Mouse (Mus musculus) heart, embryonic 16.5 days (tissue): ENCODE measurements around the gene Rara. TPM values are rescaled to one million over a fixed set of nuclear protein-coding genes. Genes with fewer than 3 reads are reported as not detected.

Experiments
- ATAC-seq: fragments of 200-750 bp; cut with Nextera tagmentation; replicated peaks from 2 replicates; pipeline ENCODE4 v1.8.0; 2017; ENCODE audit warnings: moderate number of reproducible peaks; ENCODE audit not compliant: insufficient read depth, low FRiP score; ENCODE audit errors: extremely low read depth
- H3K27ac ChIP-seq: fragments of 300-500 bp; sonication (generic); 2 replicates; pipeline ENCODE4 v1.5.1; 2014; ENCODE audit warnings: mild to moderate bottlenecking, low read length, control low read depth, moderate library complexity
- H3K27me3 ChIP-seq: fragments of 300-500 bp; sonication (generic); 2 replicates; pipeline ENCODE4 v1.6.1; 2014; ENCODE audit warnings: low read length, mixed read lengths; ENCODE audit not compliant: control insufficient read depth, insufficient read depth
- H3K36me3 ChIP-seq: fragments of 300-500 bp; sonication (generic); 2 replicates; pipeline ENCODE4 v1.6.1; 2014; ENCODE audit not compliant: control insufficient read depth, insufficient read depth
- H3K4me1 ChIP-seq: fragments of 300-500 bp; sonication (generic); 2 replicates; pipeline ENCODE4 v1.6.1; 2014; ENCODE audit warnings: low read length, mixed read lengths; ENCODE audit not compliant: control insufficient read depth, insufficient read depth
- H3K4me2 ChIP-seq: fragments of 300-500 bp; sonication (generic); 2 replicates; pipeline ENCODE4 v1.6.1; 2014; ENCODE audit warnings: low read depth, mild to moderate bottlenecking, control low read depth, low read length
- H3K4me3 ChIP-seq: fragments of 300-500 bp; sonication (generic); 2 replicates; pipeline ENCODE4 v1.5.1; 2014; ENCODE audit warnings: mild to moderate bottlenecking, control low read depth, low read length
- H3K9ac ChIP-seq: fragments of 300-500 bp; sonication (generic); 2 replicates; pipeline ENCODE4 v1.6.1; 2014; ENCODE audit warnings: low read length, control low read depth
- H3K9me3 ChIP-seq: fragments of 300-500 bp; sonication (generic); replicated peaks from 2 replicates; pipeline ENCODE4 v1.6.1; 2016; ENCODE audit warnings: low read length; ENCODE audit not compliant: control insufficient read depth
- WGBS: fragments of 180-500 bp; shearing (Covaris S2); extraction: QIAGEN DNeasy Blood & Tissue Kit; methylation state at CpG from one replicate; pipeline ENCODE4 v1.1.7; 2014; 5-methylcytosine and 5-hydroxymethylcytosine counted together
- polyA plus RNA-seq: library from polyadenylated mRNA; unstranded; fragments of >200 nt; fragmentation: Nextera tagmentation; extraction: Ambion mirVana; gene quantifications from 2 replicates; pipeline ENCODE4 v1.2.1, GENCODE M21; 2015

The Rara gene
- polyA plus RNA-seq, 1 experiment from 2014 or later: 28.6 TPM

DNA sequence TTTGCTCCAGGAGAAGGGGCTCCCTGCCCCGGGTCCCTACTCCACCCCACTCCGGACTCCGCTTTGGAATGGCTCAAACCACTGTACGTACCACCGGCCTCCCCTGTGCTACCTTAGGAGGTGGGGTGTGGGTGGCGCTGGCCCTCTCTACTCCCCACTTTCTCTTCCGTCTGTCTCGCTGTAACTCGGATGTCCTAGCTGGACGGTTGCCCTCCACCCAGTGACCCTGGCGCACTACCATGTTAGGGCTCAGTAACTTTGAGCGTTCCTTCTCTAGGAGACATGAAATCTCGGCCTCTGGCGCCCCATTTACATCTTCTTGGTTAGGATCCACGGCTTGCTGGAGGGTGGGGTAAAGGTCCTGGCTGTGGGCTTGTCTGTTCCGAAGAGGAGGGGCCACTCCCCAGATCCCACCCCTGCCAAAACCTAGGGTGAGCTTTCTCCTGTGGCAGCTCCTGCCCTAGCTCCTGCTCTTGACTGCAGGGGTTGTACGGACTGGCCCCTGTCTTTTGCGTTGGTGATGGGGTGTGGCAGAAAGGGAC, 33.5 kb downstream of the Rara start:
- ATAC-seq: no peak
- H3K4me1 ChIP-seq: peaks cover 74% of the 10 kb centered on the region
- peak overlapping the region; percentile 100 for H3K4me2 ChIP-seq
- peak overlapping the region; percentile 72 for H3K4me3 ChIP-seq
- H3K9me3 ChIP-seq: no peaks in the 10 kb centered on the region
- peak overlapping the region; percentile 93 for H3K27ac ChIP-seq
- WGBS: 18% methylated on average over 18 of the region's 18 CpGs
- H3K9ac ChIP-seq: peak overlapping the region; percentile 84
- no peaks in the 10 kb centered on the region for H3K27me3 ChIP-seq
- H3K36me3 ChIP-seq: no peaks in the 10 kb centered on the region

DNA sequence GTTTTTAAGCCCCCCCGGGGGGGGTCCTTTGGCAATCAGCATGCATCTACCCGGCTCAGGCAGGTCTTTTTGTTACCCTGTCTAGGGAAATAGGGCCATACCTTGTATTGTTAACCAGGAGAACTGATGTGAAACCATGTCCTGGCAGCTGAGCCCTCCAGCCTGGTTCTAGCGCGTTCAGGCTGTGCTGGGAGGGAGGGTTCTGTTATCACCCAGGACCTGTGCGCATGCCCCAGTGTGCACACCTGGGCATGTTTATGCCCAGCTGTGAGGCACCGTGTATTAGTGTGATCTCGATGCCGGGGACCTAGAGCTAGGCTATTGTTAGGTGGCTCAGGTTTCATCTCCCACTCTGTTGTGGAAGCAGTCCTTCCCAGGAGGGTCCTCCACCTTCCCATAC, 34.1 kb downstream of the Rara start:
- H3K27ac ChIP-seq: peak overlapping the region; percentile 93
- H3K9me3 ChIP-seq: no peaks in the 10 kb centered on the region
- peaks cover 4% of the 10 kb centered on the region; the same call in 1 of the 2 replicates for H3K36me3 ChIP-seq
- WGBS: 19% methylated on average over 8 of the region's 8 CpGs
- H3K4me1 ChIP-seq: peaks cover 77% of the 10 kb centered on the region
- no peaks in the 10 kb centered on the region for H3K27me3 ChIP-seq
- peak overlapping the region; percentile 72 for H3K4me3 ChIP-seq
- peak overlapping the region; percentile 100 for H3K4me2 ChIP-seq
- ATAC-seq: no peak
- peak overlapping the region; percentile 84 for H3K9ac ChIP-seq

DNA sequence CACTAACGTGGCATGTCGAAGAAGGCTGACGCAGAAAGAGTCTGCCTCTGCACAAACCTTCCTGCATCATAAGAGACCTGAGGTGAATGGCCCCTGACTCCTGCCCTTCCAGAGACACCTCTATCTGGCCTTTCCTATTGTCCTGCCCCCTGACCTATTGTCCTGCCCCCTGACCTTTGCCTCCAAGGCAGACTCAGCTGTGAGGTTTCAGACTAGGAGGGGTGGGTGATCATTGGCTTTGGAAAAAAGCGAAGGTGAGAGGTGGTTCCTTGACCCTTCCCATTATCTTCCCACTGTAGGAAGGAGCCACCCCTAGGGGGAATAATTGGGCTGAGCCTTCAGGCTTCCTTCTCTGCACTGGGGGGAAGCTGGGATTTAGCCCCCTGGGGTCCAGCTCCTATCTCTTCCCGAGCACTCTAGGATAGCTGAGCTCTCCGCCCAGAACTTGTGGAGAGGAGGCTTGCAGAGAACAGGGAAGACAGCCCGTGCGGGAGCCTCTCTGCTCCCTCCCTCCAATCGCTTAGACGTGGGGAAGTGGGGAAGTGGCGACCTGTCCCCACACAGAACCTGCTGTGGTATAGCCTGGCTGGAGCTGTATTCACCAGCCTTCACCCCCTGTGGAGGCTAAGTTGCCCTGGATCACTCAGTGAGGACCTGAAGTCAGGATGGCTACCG, 34.9 kb downstream of the Rara start:
- Histone ChIP-seq H3K27me3 (no peaks in the 10 kb centered on the region), H3K4me2 (peak overlapping the region; percentile 100), H3K9ac (peak overlapping the region; percentile 84), H3K27ac (peak overlapping the region; percentile 93), H3K4me1 (peaks cover 85% of the 10 kb centered on the region), H3K4me3 (peak overlapping the region; percentile 72), H3K9me3 (no peaks in the 10 kb centered on the region), H3K36me3 (peaks cover 7% of the 10 kb centered on the region)
- 21% methylated on average over 12 of the region's 12 CpGs for WGBS
- ATAC-seq: no peak

DNA sequence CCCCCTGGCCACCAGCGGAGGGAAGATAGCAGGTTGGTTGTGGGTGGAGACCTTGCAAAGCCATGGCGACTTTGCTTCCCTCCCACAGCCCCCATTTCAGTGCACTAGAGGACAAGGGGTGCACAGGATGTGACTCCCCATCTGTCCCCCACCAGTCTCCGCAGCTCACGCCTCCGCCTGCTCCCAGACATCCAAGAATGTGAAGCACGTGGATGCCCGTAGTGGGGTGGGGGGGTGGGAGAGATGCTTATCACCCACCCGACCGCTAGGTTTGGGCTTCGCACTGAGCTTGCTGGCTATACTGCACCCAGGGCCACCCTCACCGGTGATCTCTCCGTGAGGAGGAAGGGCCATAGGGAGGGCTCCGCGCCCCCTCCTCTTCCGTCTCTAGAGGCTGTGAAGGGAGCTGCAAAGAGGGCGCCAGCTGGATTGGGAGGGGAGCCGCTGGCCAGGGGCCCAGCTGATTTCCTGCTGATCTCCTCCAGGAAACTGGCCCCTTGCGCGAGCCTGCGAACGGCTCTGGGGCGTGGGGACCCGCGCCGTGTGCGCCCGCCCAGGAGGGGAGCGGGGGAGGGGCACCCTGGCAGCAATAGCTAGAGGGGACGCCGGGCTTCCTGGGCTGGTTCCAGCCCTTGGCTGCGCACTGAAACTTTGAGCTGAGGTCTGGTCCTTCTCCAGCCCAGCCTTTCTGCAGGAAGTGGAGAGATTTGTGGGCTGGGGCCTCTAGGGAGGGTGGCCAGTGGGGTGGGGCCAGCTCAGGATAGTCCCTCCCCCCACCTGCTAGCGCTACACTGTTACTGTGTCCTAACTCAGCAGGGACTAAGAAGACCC, 35.8 kb downstream of the Rara start:
- H3K4me1 ChIP-seq: peaks cover 91% of the 10 kb centered on the region
- peak overlapping the region; percentile 72 for H3K4me3 ChIP-seq
- no peaks in the 10 kb centered on the region for H3K9me3 ChIP-seq
- peak overlapping the region; percentile 84 for H3K9ac ChIP-seq
- no peaks in the 10 kb centered on the region for H3K27me3 ChIP-seq
- WGBS: 1% methylated on average over 31 of the region's 32 CpGs
- peaks cover 16% of the 10 kb centered on the region for H3K36me3 ChIP-seq
- H3K4me2 ChIP-seq: peak overlapping the region; percentile 100
- ATAC-seq: peak; percentile 83
- H3K27ac ChIP-seq: peak overlapping the region; percentile 93

GRCm38 (mm10) chr11:98964201-98964615, 36.6 kb downstream of the Rara start:
- Histone ChIP-seq H3K36me3 (peaks cover 19% of the 10 kb centered on the region), H3K9me3 (no peaks in the 10 kb centered on the region), H3K27ac (peak overlapping the region; percentile 93), H3K4me1 (peaks cover 92% of the 10 kb centered on the region), H3K27me3 (no peaks in the 10 kb centered on the region), H3K4me3 (peak overlapping the region; percentile 72), H3K9ac (peak overlapping the region; percentile 84), H3K4me2 (peak overlapping the region; percentile 100)
- 27% methylated on average over 6 of the region's 6 CpGs for WGBS
- ATAC-seq: no peak

DNA sequence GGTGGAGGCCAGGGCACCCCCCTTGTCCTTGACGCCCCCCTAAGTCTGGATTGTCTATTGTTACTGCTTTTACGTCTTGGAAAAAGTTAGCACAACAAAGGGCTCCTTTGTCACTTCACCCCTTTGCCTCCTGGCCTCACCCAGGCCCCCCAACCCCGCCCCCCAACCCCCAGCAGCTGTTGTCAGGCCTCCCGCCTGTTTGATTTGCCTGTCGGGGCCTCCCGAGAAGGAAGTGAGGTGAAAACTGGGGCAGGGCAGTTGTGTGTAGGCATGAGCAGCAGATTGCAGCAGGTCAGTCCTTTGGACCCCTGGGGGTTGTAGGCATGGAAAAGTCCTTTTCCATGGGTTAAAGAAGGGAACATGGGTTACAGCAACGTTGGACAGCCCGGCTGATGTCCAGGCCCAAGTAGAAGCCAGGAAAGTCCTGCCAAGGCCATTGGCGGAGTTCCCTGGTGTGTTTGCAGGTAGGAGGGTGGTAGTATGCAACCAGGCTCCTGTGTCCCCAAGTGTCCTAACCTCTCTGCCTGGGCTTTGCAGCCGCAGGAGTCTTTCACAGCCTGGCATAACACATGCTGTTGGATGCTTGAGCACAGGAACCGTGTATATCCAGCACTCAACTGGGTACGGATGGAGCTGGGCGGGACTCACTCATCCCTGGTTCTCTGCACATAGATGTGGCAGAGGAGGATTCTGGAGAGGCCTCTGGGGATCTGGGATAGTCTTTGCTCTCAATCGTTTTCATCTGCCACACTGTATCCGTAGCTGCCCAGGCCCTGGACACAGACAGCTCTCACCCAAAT, 37.2 kb downstream of the Rara start:
- Histone ChIP-seq H3K27me3 (no peaks in the 10 kb centered on the region), H3K36me3 (peaks cover 19% of the 10 kb centered on the region), H3K27ac (peak overlapping the region; percentile 93), H3K9me3 (no peaks in the 10 kb centered on the region), H3K4me2 (peak overlapping the region; percentile 100), H3K4me1 (peaks cover 92% of the 10 kb centered on the region), H3K9ac (peak overlapping the region; percentile 84), H3K4me3 (peak overlapping the region; percentile 72)
- ATAC-seq: no peak
- WGBS: 32% methylated on average over 15 of the region's 15 CpGs

DNA sequence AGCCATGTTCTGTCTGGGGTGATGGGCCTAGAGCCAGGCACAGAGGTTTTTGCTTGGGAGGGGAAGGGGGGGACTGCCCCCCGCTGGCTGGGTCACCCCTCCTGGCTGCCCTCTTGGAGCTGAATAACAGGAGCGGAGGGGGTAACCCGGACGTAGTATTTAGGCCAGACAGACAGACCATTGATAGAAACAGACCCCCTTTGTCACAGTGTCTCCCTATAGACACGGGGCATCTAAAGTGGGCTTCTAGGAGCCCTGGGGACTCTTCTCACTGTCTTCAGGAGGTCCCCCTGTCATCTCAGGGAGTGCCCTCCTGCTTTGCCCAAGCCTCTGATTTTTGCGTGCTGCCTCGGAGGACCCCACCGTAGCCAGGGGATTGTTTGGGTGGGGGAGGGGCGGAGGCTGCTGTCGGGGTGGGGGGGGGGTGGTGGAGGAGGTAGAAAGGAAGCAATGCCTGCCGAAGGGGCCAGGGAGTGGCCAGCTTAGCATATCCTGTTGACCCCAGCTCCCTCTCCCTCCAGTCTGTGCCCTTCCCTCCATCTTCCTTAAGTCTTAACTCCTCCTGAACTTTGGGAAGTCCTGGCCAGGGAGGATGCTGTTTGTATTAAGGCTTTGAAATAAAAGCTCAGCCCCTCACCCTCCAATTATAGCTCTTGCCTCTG, 37.9 kb downstream of the Rara start:
- Histone ChIP-seq H3K27ac (peak overlapping the region; percentile 93; the same call in 1 of the 2 replicates), H3K4me2 (peak overlapping the region; percentile 100), H3K27me3 (no peaks in the 10 kb centered on the region), H3K4me1 (peaks cover 94% of the 10 kb centered on the region), H3K9me3 (no peaks in the 10 kb centered on the region), H3K36me3 (peaks cover 26% of the 10 kb centered on the region), H3K9ac (peak overlapping the region; percentile 84), H3K4me3 (peak overlapping the region; percentile 9; the same call in 1 of the 2 replicates)
- ATAC-seq: no peak
- 22% methylated on average over 11 of the region's 11 CpGs for WGBS

GRCm38 (mm10) chr11:98966499-98967141, 39.0 kb downstream of the Rara start:
- Histone ChIP-seq H3K27ac (peak overlapping the region; percentile 41), H3K9ac (peak overlapping the region; percentile 84; the same call in 1 of the 2 replicates), H3K27me3 (no peaks in the 10 kb centered on the region), H3K4me1 (peaks cover 94% of the 10 kb centered on the region), H3K4me2 (no peak overlapping the region), H3K9me3 (no peaks in the 10 kb centered on the region), H3K4me3 (no peak overlapping the region), H3K36me3 (peaks cover 36% of the 10 kb centered on the region)
- ATAC-seq: no peak; the same call in 1 of the 2 replicates
- WGBS: 41% methylated on average over 9 of the region's 9 CpGs
